Mouse (Mus musculus) testis, adult 2 months (tissue): ENCODE measurements around the gene 2300002M23Rik.

Experiments
- CTCF ChIP-seq: fragments of 200-500 bp; IDR thresholded peaks from 2 replicates; pipeline ENCODE4 v1.5.1; 2012; ENCODE audit warnings: low read depth, mild to moderate bottlenecking, inconsistent platforms, low read length, moderate library complexity; ENCODE audit not compliant: control insufficient read depth, insufficient read depth, insufficient replicate concordance
- POLR2A ChIP-seq: fragments of 200-500 bp; IDR thresholded peaks from 2 replicates; pipeline ENCODE4 v1.6.1; 2012; ENCODE audit warnings: low read depth, mild to moderate bottlenecking, inconsistent platforms, low read length, moderate library complexity; ENCODE audit not compliant: control insufficient read depth

GRCm38 (mm10) chr17:35554761-35555397, 12.4 kb upstream of the 2300002M23Rik start:
- TF ChIP-seq POLR2A (no peak; the same call in 1 of the 2 replicates), CTCF (no peak)
